Mouse (Mus musculus) kidney, adult 2 months (tissue): ENCODE data around the gene Foxn3. TPM values are rescaled to one million over a fixed set of nuclear protein-coding genes. Genes with fewer than 3 reads are reported as not detected.

Experiments
- DNase-seq: peaks from one replicate; pipeline ENCODE4 v3.0.0; 2021
- H3K27ac ChIP-seq: fragments of 200-500 bp; 2 replicates; pipeline ENCODE4 v1.5.1; 2012; ENCODE audit warnings: low read depth, low read length, control low read depth, inconsistent platforms; ENCODE audit not compliant: insufficient read depth
- H3K27me3 ChIP-seq: fragments of 200-500 bp; replicated peaks from 2 replicates; pipeline ENCODE4 v1.6.1; 2012; ENCODE audit warnings: mild to moderate bottlenecking, moderate library complexity, low read length, inconsistent platforms; ENCODE audit not compliant: control insufficient read depth, insufficient read depth
- H3K36me3 ChIP-seq: fragments of 200-500 bp; 2 replicates; pipeline ENCODE4 v1.6.1; 2012; ENCODE audit warnings: mild to moderate bottlenecking, moderate library complexity, low read length, inconsistent platforms; ENCODE audit not compliant: control insufficient read depth, insufficient read depth
- H3K4me1 ChIP-seq: fragments of 200-500 bp; 2 replicates; pipeline ENCODE4 v1.6.1; 2011; ENCODE audit warnings: low read length; ENCODE audit not compliant: control insufficient read depth, insufficient read depth
- H3K4me3 ChIP-seq: fragments of 200-500 bp; 2 replicates; pipeline ENCODE4 v1.5.1; 2011; ENCODE audit warnings: mild to moderate bottlenecking, low read depth, low read length, control low read depth; ENCODE audit not compliant: insufficient read depth
- CTCF ChIP-seq: fragments of 200-500 bp; conservative IDR thresholded peaks from 2 replicates; pipeline ENCODE4 v1.5.1; 2011; ENCODE audit warnings: low read depth, mild to moderate bottlenecking, control low read depth, low read length, moderate library complexity, mixed read lengths; ENCODE audit not compliant: insufficient read depth, insufficient read length
- POLR2A ChIP-seq: fragments of 200-500 bp; IDR thresholded peaks from one replicate; pipeline ENCODE4 v1.6.1; 2011; ENCODE audit warnings: low read depth, low read length, control low read depth
- WGBS: fragments of 180-500 bp; shearing (Covaris S2); methylation state at CpG from one replicate; pipeline ENCODE4 v1.1.7; 2018; 5-methylcytosine and 5-hydroxymethylcytosine counted together
- polyA plus RNA-seq: library from polyadenylated mRNA; depleted of rRNA; stranded (reverse); fragments of >200 nt; gene quantifications from 2 replicates; pipeline ENCODE4 v1.2.3, GENCODE M21; 2012

The Foxn3 gene
- polyA plus RNA-seq, 1 experiment, result 28.0 TPM

GRCm38 (mm10) chr12:99603381-99603780 is 40.0 kb upstream of the Foxn3 start:
- WGBS, result 88% methylated on average over 2 of the region's 2 CpGs
- no peak overlapping the region for H3K27ac ChIP-seq
- no peak for DNase-seq
- no peaks in the 10 kb centered on the region; the same call in 1 of the 2 replicates for H3K27me3 ChIP-seq
- H3K4me1 ChIP-seq, result no peaks in the 10 kb centered on the region
- no peak overlapping the region for H3K4me3 ChIP-seq
- no peaks in the 10 kb centered on the region for H3K36me3 ChIP-seq
- TF ChIP-seq POLR2A (no peak), CTCF (no peak)

- Histone ChIP-seq H3K27ac (no peak overlapping the region), H3K27me3 (no peaks in the 10 kb centered on the region; the same call in 1 of the 2 replicates), H3K4me3 (no peak overlapping the region), H3K36me3 (no peaks in the 10 kb centered on the region), H3K4me1 (no peaks in the 10 kb centered on the region)
- no peak for DNase-seq
- TF ChIP-seq POLR2A (no peak), CTCF (no peak)
- WGBS, result 96% methylated on average over 3 of the region's 3 CpGs
Observed at GRCm38 (mm10) chr12:99601841-99602240, 38.5 kb upstream of the Foxn3 start.

DNA sequence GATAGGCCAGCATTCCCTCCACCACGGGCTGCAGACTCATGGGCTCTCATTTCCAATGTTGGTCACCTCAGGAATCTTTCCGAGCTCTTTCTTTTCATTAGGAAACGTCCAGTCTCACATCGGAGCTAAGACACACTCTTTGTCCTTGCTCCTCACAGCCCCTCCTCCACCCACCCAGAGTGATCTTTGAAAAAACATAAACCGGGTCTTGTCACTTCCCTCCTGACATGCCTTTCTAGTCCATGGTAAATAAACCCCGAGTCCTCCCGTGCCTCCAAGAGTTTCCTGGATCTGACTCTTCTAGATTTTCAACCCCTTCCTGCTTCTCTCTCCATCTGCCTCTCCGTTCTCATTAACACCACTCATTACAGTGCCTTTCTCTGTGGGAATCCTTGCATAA is 38.0 kb upstream of the Foxn3 start:
- no peaks in the 10 kb centered on the region for H3K36me3 ChIP-seq
- H3K27ac ChIP-seq, result no peak overlapping the region
- no peaks in the 10 kb centered on the region for H3K4me1 ChIP-seq
- DNase-seq, result no peak
- no peak overlapping the region for H3K4me3 ChIP-seq
- H3K27me3 ChIP-seq, result no peaks in the 10 kb centered on the region; the same call in 1 of the 2 replicates
- 47% methylated on average over 8 of the region's 8 CpGs for WGBS
- TF ChIP-seq CTCF, result no peak
- no peak for TF ChIP-seq POLR2A

GRCm38 (mm10) chr12:99599606-99600005 is 36.2 kb upstream of the Foxn3 start:
- H3K4me3 ChIP-seq, result no peak overlapping the region
- TF ChIP-seq POLR2A (no peak), CTCF (no peak)

GRCm38 (mm10) chr12:99596397-99596796 is 33.0 kb upstream of the Foxn3 start:
- Histone ChIP-seq H3K4me1 (no peaks in the 10 kb centered on the region), H3K36me3 (no peaks in the 10 kb centered on the region), H3K27ac (no peak overlapping the region), H3K4me3 (no peak overlapping the region), H3K27me3 (no peaks in the 10 kb centered on the region)
- 89% methylated on average over 2 of the region's 2 CpGs for WGBS
- DNase-seq, result no peak
- no peak for TF ChIP-seq POLR2A
- no peak for TF ChIP-seq CTCF

More at GRCm38 (mm10) chr12:99599606-99600005, 36.2 kb upstream of the Foxn3 start:
- no peak for DNase-seq
- Histone ChIP-seq H3K27ac (no peak overlapping the region), H3K4me1 (no peaks in the 10 kb centered on the region), H3K36me3 (no peaks in the 10 kb centered on the region), H3K27me3 (no peaks in the 10 kb centered on the region; the same call in 1 of the 2 replicates)
- 59% methylated on average over 7 of the region's 7 CpGs for WGBS

GRCm38 (mm10) chr12:99587338-99587737 is 24.0 kb upstream of the Foxn3 start:
- no peak overlapping the region for H3K4me3 ChIP-seq
- TF ChIP-seq POLR2A, result no peak
- no peak for TF ChIP-seq CTCF
- H3K36me3 ChIP-seq, result no peaks in the 10 kb centered on the region
- H3K27ac ChIP-seq, result no peak overlapping the region
- no peaks in the 10 kb centered on the region for H3K27me3 ChIP-seq
- no peaks in the 10 kb centered on the region for H3K4me1 ChIP-seq
- WGBS, result 85% methylated on average over 3 of the region's 3 CpGs
- DNase-seq, result no peak

GRCm38 (mm10) chr12:99579989-99580388 is 16.6 kb upstream of the Foxn3 start:
- whole genome bisulfite sequencing, result 32% methylated on average over 4 of the region's 4 CpGs
- no peak for TF ChIP-seq POLR2A
- TF ChIP-seq CTCF, result no peak
- no peaks in the 10 kb centered on the region for H3K27me3 ChIP-seq
- peak; percentile 36 for DNase-seq
- no peak overlapping the region for H3K4me3 ChIP-seq
- H3K4me1 ChIP-seq, result no peaks in the 10 kb centered on the region
- H3K27ac ChIP-seq, result no peak overlapping the region
- no peaks in the 10 kb centered on the region for H3K36me3 ChIP-seq

DNA sequence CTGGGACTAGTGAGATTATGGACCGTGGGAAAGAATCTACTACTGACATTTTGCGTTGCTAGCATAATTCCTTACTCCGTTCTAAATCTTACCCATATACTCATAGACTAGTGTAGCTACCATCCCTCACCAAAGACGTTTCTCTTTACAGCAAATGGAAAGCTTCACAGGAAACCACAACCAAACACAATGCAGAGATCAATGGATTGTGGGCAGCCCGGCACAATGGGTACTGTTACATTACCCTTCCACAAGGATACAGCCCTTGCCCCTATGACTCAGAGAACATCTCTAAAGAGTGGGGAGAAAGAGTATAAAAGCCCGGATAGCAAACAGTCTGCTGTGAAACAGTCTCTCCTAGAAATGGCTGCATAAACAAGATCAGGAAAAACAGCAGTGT is 13.3 kb upstream of the Foxn3 start:
- TF ChIP-seq CTCF, result no peak
- TF ChIP-seq POLR2A, result no peak

More for the DNA sequence above, 13.3 kb upstream of the Foxn3 start:
- whole genome bisulfite sequencing, result 77% methylated on average over 6 of the region's 6 CpGs
- no peak overlapping the region for H3K27ac ChIP-seq
- no peaks in the 10 kb centered on the region for H3K4me1 ChIP-seq
- no peak for DNase-seq
- no peak overlapping the region for H3K4me3 ChIP-seq
- no peaks in the 10 kb centered on the region for H3K27me3 ChIP-seq
- no peaks in the 10 kb centered on the region for H3K36me3 ChIP-seq
